Mouse (Mus musculus) urinary bladder, postnatal 14 days (tissue): ENCODE data around the gene Mipol1.

Source experiments
- DNase-seq: peaks from one replicate; pipeline ENCODE4 v3.0.0; 2021; ENCODE audit warnings: low spot score

Mipol1 gene

DNA sequence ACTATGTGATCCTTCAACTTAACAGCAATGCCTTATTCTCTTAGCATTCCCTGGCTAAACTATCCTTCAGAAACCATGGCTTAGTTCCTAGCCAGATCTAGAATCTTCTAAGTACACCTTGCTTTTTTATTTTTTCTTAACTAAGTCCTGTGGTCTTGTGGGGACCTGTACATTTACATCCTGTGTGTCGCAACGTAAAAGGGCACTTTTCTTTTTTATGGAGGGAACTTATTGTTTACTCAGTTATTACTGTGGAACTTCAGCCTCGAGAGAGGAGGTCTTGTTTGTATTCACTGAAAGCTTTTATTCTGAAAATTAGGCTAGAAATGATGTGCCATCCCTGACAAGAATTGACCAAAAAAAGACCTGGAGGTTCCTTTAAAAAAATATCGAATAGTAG is 298.1 kb downstream of the Mipol1 start:
- no peak for DNase-seq

DNA sequence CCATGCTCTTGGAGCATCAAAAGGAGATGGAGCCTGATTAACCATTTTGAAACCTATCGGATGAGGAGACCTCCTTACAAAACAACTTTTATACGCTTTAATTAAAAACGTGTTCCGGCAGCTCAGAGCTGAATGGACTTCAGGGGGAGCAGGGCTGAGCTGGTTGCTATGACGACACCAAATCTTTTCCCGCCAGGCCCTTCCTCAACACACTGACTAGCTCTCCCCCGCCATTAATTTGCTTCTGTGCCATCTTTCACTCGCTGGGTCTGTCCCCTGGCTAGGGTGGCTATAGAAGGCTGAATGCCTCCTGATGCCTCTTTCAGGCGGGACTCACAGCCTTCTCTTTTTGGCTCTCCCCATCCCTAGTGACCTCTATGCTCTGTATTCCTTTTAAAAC is 300.2 kb downstream of the Mipol1 start:
- DNase-seq: no peak

DNA sequence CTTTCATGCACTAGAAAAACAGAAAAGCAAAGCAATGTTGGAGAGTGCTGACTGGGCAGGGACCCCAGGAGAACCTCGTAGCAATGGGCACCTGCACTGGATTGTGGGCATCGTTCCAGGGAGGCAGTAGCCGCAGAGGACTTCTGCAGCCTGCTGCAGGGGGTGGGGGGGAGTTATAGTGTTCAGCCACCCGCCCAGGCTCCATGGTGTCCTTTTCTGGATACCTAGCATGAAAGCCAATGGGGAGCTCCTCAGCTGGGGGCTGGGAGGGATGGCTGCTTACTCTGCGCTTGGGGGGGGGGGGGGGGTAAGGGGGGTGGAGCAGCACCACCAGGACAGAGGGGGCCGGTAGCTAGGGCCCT is 304.3 kb downstream of the Mipol1 start:
- no peak for DNase-seq

DNA sequence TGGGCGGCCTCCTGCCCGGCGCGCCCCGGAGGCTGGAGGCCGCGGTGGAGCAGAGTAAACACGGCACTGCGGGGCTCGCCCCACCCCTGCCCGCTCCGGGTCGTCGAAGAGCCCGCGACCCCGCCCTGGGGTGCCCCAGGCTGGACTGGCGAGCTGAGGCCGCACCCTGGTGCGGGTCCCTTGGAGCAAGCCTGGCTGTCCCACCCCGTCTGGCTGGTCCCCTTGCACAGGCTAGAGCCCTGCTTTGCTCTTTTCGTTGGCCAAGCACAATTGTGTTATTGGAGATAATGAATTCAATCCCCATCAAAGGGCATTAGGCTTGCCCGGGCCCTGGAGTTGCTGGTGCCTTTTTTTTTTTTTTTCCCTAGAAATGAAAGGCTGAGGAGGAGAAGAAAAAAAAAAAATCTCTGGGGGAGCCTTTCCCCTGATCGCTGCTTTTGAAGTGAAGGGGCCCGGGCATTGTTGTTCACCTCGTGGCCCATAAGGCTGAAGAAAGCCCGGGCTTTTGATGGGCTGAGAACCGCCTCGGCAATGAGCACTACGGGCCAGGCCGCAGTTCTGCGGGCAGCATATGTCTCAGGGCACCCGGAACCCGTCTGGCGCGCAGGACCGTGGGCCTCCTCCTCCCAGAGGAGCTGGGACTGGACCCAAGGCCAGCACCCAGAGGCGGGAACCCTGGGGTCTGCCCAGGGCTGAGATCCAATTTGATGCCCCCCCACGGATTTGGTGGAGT is 304.8 kb downstream of the Mipol1 start:
- DNase-seq: peak; percentile 67

DNA sequence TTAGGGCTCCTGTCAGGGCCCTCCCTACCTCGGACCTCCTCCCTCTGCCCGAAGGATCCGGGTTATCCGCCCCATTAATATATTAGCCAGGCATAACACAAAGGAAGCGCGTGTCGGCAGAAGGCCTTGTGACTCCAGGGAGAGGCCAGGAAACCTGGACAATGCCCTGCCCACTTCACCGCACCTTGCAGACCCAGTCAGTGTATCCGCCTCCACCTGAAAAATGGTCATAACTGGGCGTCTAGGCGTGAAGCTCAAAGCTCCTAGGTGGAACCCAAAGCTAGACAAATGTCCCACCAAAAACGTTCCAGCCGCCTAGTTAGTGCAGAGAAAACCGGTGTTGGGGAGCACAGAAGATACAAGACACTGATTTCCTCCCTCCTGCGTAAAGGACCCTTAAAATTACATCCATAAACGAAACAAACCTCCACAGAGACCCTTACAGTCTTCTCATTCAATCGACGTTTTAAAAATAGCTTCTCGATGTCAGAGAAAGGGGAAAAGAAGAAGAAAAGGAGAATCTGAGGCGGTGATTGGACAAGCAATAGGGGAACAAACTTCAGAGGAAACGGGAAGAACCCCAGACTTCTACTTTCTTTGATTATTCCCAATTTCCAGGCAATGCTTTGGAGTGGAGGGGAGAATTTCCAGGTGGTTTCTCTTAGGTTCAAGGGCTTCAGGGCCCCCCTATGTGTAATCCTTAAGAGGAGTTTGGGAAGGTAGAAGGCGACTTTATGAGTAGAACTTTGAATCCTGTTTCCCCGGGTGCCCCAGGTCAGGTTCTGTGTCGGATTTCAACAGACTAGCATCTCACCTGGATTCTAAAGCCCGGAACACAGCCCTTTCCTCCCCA is 306.1 kb downstream of the Mipol1 start:
- peak; percentile 60 for DNase-seq

DNA sequence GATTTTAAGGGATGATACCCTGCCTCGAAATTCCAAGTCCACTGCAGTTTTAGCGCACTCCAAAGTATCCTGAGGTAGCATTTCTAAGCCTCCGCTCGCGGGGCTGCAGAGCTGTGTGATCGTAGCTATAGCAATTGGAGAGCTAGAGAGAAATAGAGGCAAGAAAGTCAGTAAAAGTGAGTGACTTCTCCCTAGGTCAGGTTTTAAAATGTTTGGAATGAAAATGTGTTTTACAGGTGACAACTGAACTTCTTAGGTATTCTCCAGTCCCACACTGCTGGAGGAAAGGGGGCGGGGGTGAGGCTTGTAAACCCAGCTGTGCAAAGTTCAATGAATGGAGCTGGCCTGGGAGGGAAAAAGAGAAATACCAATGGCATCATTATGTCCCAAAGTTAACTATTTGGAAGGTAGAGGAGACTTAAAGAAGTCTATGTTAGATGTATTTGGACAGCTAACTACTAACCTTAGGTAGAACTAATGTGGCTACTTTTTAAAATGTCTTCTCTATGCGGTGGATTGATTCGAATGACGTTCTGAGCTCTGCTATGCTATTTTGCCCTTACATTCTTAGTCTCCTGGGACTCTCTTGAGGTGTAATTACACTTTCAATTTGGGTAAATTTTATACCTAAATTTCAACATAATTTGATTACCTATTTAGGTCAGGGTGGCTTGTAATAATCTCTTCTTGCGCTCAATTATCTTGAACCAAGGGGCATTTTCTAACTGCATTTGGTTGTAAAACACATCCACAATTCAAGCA is 306.9 kb downstream of the Mipol1 start:
- DNase-seq: no peak

DNA sequence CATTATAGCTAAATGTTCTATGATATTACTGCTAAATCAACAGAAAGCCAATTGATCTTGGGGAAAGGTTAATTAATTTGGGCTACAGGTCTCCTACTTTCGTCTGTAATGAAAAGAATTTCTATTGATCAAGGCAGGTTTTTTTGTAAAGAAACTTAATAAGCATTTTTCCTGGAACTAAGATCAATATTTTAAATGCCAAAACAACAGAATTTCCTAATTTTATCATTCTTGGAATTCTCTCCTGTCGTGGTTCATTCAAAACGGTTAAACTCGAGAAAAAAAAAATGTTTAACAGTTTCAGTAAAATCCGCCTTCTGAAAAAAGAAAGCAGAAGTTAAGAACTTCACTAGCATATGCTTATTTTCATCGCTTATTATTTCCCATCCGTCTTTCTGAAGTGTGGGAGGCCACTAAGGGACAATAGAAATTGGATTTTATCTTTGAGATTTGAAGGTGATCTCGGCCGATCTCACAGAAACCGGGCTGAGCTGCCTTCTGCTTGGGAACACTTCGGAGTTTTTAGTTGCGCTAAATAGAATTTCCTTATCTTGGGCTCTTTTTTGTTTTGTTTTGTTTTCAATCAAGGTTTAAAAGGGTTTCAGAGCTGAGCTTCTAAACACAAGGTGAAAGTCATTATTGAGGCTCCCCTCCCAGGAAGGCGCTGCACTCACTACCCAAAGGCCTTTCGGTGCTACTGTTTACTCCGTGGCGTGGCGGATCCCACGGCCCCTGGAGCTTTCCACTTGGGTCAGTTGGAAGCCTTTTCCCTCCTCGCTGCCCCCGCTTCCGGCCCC is 307.8 kb downstream of the Mipol1 start:
- no peak for DNase-seq

DNA sequence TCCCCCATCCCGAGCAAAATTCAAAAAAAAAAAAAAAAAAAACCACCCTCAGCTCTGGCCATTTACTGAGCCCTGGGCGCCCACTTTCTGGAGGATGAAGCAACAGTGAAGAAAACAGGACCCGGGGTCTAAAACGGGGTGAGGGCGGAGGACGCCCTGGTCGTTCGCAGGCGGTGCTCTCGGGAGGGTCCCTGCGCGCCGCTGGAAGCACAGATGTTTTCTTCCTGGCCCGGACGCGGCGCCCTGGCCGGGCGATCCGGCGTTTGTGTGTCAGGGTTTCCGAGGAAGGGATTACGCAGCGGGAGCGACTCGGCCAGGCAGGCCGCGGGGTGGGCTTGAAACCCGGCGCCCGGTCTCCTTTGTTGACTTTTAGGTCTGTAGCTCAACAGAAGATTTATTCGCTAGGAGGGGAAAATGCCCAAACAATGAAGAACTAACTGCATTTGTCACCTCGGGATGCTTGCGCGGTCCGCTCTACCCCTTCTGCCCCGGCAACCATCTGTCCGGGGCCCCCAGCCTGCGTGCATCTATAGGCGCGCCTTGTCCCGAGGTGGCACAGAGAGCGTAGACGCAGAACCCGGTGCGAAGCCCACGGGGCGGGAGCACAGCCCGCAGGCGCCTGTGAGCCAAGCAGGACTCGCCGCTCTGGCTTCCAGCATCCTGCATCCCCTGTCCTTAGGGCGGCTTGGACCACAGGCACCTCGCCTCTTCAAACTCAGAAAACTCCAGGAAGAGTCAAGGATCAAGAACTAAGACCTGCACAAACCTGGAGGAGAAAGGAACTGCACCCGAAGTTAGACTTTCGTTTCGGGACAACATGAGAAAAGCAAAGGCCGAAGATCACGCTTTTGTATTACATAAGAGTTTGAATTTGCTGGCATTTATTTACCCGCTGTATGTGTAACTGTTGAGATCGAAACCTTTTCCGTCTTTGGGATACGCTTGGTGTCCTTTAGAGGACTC is 308.6 kb downstream of the Mipol1 start:
- no peak for DNase-seq

DNA sequence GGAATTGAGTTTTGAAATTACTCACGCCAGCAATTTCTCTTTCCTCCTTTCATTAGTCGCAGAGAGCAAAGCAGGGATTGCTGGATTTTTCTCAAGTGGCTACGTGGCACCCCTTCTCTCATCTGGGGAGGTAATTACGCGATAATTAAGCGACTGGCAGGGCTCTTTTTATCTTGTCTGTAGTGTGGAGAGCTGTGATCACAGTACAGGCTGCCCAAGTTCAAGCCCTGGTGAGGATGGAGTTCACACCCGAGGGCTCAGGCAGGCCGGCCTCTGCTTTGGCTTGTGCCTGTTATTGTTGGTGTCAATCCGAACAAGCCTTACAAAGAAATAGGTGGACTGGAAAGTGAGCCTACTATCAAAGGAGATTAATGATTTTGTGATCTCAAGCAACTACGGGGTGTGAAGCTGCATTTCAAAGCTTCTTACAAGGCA is 309.3 kb downstream of the Mipol1 start:
- no peak for DNase-seq

DNA sequence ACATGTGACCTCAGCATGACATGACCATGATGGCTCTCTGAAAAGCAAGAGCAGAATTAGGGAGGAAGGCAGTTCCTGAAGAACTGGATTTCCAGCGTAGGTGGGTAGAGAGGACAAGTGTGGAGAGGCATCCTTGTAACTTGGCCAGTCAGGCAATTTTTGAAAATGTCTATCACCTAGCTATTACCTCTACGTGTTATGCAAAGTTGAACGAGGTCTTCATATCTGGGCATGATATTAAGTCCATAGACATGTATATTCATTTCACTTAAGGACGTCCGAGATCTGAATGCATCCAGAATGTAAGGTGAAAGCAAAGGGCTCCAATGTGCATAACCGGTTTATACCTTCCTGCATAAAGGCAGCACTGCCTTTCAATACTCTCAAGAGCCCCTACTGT is 310.9 kb downstream of the Mipol1 start:
- DNase-seq: no peak

DNA sequence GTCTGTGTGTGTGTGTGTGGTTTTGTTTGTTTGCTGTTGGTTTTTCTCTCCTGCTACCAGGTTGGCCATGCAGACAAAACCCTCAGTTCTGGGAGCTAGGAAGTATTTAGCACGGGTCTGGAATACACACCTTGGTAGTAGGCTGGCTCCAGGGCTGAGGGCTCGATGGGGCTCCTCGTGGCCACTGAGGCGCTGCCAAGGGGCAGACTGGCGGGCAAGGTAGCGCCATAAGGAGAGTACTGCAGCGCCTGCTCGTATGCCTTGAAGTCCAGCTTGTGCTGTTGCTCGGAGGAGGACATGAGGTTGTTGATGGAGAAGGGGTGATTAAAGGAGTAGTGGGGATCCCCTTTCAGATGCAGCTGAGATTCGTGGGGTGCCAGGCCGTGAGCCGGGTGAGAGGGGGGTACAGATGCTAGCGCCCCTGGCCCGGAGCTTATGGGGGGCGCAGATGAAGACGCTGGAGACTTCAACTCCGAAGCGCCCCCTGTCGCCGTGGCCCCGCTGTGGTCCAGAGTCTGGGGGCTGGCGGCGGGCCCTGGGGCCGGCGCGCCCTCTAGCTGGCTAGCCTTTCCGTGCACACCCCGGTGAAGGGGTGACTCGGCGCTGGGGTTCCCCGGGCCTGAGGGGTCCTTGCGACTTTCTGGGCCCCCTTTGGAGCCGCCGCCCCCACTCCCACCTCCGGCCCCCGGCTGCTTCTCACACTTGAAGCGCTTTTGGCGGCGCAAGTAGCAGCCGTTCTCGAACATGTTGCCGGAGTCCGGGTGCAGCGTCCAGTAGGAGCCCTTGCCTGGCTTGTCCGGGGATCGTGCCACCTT is 311.9 kb downstream of the Mipol1 start:
- DNase-seq: peak; percentile 54

DNA sequence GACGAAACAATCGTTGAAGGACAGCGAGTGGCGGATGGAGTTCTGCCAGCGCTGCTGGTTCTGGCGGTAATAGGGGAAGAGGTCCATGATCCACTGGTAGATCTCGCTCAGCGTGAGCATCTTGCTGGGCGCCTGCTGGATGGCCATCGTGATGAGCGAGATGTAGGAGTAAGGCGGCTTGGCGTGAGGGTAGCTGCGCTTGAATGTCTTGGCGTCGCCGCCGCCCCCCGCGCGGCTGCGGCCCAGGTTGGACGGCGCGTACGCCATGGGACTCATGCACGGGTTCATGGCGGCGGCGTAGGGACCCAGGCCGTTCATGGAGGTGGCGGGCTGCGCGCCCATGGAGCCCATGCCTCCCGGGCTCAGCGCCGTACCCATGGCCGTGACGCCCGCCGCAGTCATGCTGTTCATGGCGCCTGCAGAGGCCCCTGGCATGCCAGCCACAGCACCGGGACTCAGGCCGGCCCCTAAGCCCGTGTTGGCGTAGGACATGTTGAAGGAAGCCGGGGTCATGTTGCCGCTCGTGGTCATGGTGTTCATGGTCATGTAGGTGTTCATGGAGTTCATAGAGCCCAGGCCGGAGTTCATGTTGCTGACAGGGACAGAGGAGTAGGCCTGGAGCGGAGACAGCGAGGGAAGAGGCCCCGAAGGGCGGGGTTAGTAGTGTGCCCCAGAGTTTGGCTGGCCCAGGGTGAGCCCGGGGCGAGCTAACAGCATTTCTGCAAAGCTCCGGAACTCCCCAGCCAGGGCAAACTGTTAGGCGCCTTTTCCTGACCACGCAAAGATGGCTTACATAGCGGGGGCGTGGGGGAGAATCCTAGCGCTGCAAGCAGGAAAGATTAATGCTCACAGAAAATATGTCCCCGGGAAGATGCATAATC is 312.8 kb downstream of the Mipol1 start:
- DNase-seq: no peak

DNA sequence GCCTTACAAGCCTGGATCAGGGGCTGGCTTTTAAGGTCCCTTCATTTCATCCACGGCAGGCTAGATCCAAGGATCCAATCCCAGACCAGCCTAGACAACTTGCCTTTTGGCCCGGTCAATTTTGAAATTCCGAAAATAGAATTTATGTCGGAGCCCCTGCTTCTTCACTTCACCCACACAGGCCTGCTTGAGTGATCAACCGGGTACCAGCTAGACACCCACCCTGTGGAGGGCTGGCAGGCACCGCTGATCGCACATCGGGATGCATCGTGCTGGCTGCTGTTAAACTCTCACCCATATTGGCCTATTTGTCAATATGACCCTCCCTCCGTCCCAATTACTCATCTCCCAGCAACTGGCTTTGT is 313.4 kb downstream of the Mipol1 start:
- DNase-seq: no peak

DNA sequence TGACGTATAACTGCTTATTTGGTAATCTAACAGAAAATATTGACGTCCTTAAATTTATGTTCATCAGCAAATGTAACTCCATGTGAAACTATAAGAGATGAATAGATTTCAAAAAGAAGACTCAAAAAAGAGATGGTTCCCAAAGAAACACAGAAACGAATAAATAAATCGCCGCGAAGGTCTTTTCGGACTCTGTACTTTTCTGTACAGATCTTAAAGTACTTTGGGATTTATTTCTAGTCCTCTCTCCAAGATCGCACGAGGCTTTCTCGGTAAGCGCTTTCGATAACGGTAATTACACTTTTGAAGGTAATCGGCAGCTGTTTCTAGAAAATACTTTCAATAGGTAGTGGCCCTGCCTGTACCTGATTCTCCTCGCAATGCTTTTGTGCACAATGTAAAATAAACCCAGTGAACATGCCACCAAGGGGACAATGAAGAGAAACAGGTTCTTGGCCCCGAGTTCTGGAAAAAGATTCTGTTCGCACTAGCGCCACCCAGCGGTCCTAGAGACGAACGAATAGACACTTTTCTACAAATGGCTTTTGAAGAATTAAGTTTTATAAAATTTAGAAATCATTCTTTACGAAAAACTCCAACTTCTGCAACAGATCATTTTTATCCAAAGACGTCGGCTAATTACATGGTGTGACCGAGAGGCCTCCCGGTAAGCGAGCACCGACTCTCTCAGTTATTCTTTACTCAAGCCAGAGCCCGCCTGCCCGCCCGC is 314.6 kb downstream of the Mipol1 start:
- peak; percentile 79 for DNase-seq

DNA sequence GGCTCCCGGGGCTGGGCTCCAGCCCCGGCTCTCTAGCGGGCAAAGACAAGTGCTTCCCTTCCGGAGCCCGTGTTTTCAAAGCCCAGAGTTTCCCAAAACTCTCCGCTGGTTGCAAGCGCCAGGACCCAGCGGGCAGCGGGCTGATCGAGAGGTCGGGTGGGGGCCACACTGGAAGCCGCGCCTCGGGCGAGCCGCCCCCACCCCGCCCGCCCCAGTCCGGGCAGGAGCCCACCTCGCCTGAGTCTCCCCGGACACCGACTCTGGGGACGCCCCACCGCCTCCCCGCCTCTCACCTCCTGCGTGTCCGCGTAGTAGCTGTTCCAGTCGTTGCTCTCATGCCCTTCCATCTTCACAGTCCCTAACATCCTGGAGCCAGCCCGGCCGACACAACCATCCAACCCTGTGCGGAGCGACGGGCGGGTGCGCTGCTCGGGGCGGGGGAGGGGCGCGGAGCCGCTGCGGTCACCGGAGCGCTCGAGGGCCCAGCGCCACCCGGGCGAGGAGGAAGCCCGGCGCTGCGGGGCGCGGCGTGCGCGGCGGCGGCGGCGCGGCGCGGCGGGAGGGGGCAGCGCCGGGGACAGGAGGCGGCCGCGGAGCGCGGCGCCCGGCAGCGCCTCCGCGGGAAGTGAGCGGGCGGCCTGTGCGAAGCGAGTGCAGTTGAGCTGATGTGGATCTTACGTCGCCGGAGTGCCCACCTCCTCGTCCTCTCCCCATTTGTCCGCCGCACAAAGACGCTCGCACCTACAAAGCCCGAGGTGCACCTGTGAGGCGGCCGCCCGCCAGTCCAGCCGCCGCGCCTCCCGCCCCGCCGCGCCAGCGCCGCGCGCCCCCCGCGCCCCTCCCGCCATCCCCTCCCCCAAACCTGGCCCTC is 315.4 kb downstream of the Mipol1 start:
- DNase-seq: peak; percentile 69
